Mouse (Mus musculus) MEL (cell line): ENCODE measurements around the gene Zfyve26. TPM values are rescaled to one million over a fixed set of nuclear protein-coding genes. Genes with fewer than 3 reads are reported as not detected.

Source experiments
- DNase-seq: peaks from one replicate; pipeline ENCODE4 v3.0.0; 2011; ENCODE audit warnings: low read depth, low spot score
- H3K27ac ChIP-seq: 2 replicates; pipeline ENCODE4 v1.5.1; 2012; ENCODE audit warnings: low read depth, mild to moderate bottlenecking, control low read depth, low read length, moderate library complexity; ENCODE audit not compliant: control insufficient read depth
- H3K27me3 ChIP-seq, 2 experiments: fragments of 150-350 bp in 1 of 2; sonication (generic) in 1 of 2; 2 replicates each; pipeline ENCODE4 v1.6.1; 2012; ENCODE audit warnings: low read length in 2 of 2, mild to moderate bottlenecking in 2 of 2, improper control_type of control experiment in 1 of 2, moderate library complexity in 1 of 2; ENCODE audit not compliant: insufficient read depth in 2 of 2, control insufficient read depth in 1 of 2
- H3K36me3 ChIP-seq, 2 experiments: 2 replicates each; pipeline ENCODE4 v1.6.1; 2012 to 2014; ENCODE audit warnings: low read length in 2 of 2, improper control_type of control experiment in 1 of 2, inconsistent platforms in 1 of 2, mild to moderate bottlenecking in 1 of 2; ENCODE audit not compliant: insufficient read depth in 2 of 2, control insufficient read depth in 1 of 2
- H3K4me1 ChIP-seq, 2 experiments: fragments of 150-350 bp in 1 of 2; sonication (generic) in 1 of 2; 2 replicates each; pipeline ENCODE4 v1.6.1; 2012; ENCODE audit warnings: low read length in 2 of 2, improper control_type of control experiment in 1 of 2, mild to moderate bottlenecking in 1 of 2; ENCODE audit not compliant: insufficient read depth in 2 of 2, control insufficient read depth in 1 of 2
- H3K4me3 ChIP-seq, 2 experiments: fragments of 150-350 bp in 1 of 2; sonication (generic) in 1 of 2; 2 replicates each; pipeline ENCODE4 v1.5.1; 2012; ENCODE audit warnings: low read depth in 2 of 2, low read length in 2 of 2, mild to moderate bottlenecking in 2 of 2, moderate library complexity in 2 of 2, control low read depth in 1 of 2, improper control_type of control experiment in 1 of 2; ENCODE audit not compliant: control insufficient read depth in 1 of 2, insufficient read depth in 1 of 2
- H3K79me2 ChIP-seq: 2 replicates; pipeline ENCODE4 v1.6.1; 2012; ENCODE audit warnings: mild to moderate bottlenecking, low read length, moderate library complexity; ENCODE audit not compliant: control insufficient read depth, poor library complexity, insufficient read depth
- H3K9ac ChIP-seq: 2 replicates; pipeline ENCODE4 v1.6.1; 2012; ENCODE audit warnings: low read depth, mild to moderate bottlenecking, control low read depth, low read length, moderate library complexity; ENCODE audit not compliant: control insufficient read depth, poor library complexity, severe bottlenecking
- H3K9me3 ChIP-seq: fragments of 150-350 bp; sonication (generic); replicated peaks from 2 replicates; pipeline ENCODE4 v1.6.1; 2012; ENCODE audit warnings: mild to moderate bottlenecking, low read length, improper control_type of control experiment, moderate library complexity; ENCODE audit not compliant: insufficient read depth
- CHD1 ChIP-seq: IDR thresholded peaks from 2 replicates; pipeline ENCODE4 v1.6.1; 2012; ENCODE audit warnings: low read depth, mild to moderate bottlenecking, inconsistent platforms, low read length, improper control_type of control experiment
- CTCF ChIP-seq, 3 experiments: IDR thresholded peaks in 2 of 3; conservative IDR thresholded peaks in 1 of 3; 2 replicates each; pipeline ENCODE4 v1.5.1; 2011 to 2012; ENCODE audit warnings: low read length in 3 of 3, low read depth in 2 of 3, mild to moderate bottlenecking in 2 of 3, improper control_type of control experiment in 1 of 3, inconsistent platforms in 1 of 3, mixed read lengths in 1 of 3, moderate library complexity in 1 of 3; ENCODE audit not compliant: control insufficient read depth in 1 of 3, insufficient read depth in 1 of 3, poor library complexity in 1 of 3, severe bottlenecking in 1 of 3
- ELF1 ChIP-seq: IDR thresholded peaks from 2 replicates; pipeline ENCODE4 v1.6.1; 2014; ENCODE audit warnings: low read depth, mild to moderate bottlenecking, inconsistent platforms, low read length, improper control_type of control experiment, moderate library complexity
- EP300 ChIP-seq, 2 experiments: IDR thresholded peaks; 2 replicates each; pipeline ENCODE4 v1.6.1; 2011; ENCODE audit warnings: improper control_type of control experiment in 2 of 2, low read length in 2 of 2, low read depth in 1 of 2, mild to moderate bottlenecking in 1 of 2
- ETS1 ChIP-seq: IDR thresholded peaks from 2 replicates; pipeline ENCODE4 v1.6.1; 2012; ENCODE audit warnings: low read depth, mild to moderate bottlenecking, inconsistent platforms, low read length, improper control_type of control experiment, moderate library complexity
- GABPA ChIP-seq: IDR thresholded peaks from 2 replicates; pipeline ENCODE4 v1.6.1; 2012; ENCODE audit warnings: low read depth, mild to moderate bottlenecking, inconsistent platforms, low read length, improper control_type of control experiment, moderate library complexity
- GATA1 ChIP-seq: IDR thresholded peaks from 2 replicates; pipeline ENCODE4 v1.6.1; 2011; ENCODE audit warnings: low read depth, low read length, improper control_type of control experiment
- HCFC1 ChIP-seq: IDR thresholded peaks from 2 replicates; pipeline ENCODE4 v1.6.1; 2012; ENCODE audit warnings: low read depth, mild to moderate bottlenecking, inconsistent platforms, low read length, improper control_type of control experiment, moderate library complexity
- KAT2A ChIP-seq: conservative IDR thresholded peaks from 2 replicates; pipeline ENCODE4 v1.6.1; 2012; ENCODE audit warnings: low read depth, low read length, improper control_type of control experiment, inconsistent platforms
- MAX ChIP-seq: IDR thresholded peaks from 2 replicates; pipeline ENCODE4 v1.6.1; 2011; ENCODE audit warnings: low read length, improper control_type of control experiment
- MAZ ChIP-seq: IDR thresholded peaks from 2 replicates; pipeline ENCODE4 v1.6.1; 2012; ENCODE audit warnings: low read depth, mild to moderate bottlenecking, inconsistent platforms, low read length, improper control_type of control experiment
- MYC ChIP-seq: IDR thresholded peaks from 2 replicates; pipeline ENCODE4 v1.6.1; 2011; ENCODE audit warnings: low read depth, mild to moderate bottlenecking, low read length, improper control_type of control experiment, moderate library complexity
- NELFE ChIP-seq: IDR thresholded peaks from 2 replicates; pipeline ENCODE4 v1.6.1; 2011; ENCODE audit warnings: low read depth, low read length, improper control_type of control experiment
- POLR2A ChIP-seq, 2 experiments: IDR thresholded peaks; 2 replicates each; pipeline ENCODE4 v1.6.1; 2011 to 2012; ENCODE audit warnings: low read length in 2 of 2, mild to moderate bottlenecking in 2 of 2, control low read depth in 1 of 2, improper control_type of control experiment in 1 of 2, low read depth in 1 of 2, moderate library complexity in 1 of 2; ENCODE audit not compliant: control insufficient read depth in 1 of 2, insufficient read depth in 1 of 2, poor library complexity in 1 of 2
- POLR2AphosphoS5 ChIP-seq: IDR thresholded peaks from 2 replicates; pipeline ENCODE4 v1.6.1; 2012; ENCODE audit warnings: low read depth, borderline replicate concordance, mild to moderate bottlenecking, inconsistent platforms, low read length, moderate library complexity, mixed read lengths
- RAD21 ChIP-seq: IDR thresholded peaks from 2 replicates; pipeline ENCODE4 v1.6.1; 2011; ENCODE audit warnings: mild to moderate bottlenecking, low read depth, low read length, improper control_type of control experiment
- RCOR1 ChIP-seq: IDR thresholded peaks from 2 replicates; pipeline ENCODE4 v1.6.1; 2012; ENCODE audit warnings: low read depth, mild to moderate bottlenecking, inconsistent platforms, low read length, improper control_type of control experiment
- SIN3A ChIP-seq: IDR thresholded peaks from 2 replicates; pipeline ENCODE4 v1.6.1; 2012; ENCODE audit warnings: low read length, improper control_type of control experiment, inconsistent platforms
- TAL1 ChIP-seq: IDR thresholded peaks from 2 replicates; pipeline ENCODE4 v1.6.1; 2012; ENCODE audit warnings: mild to moderate bottlenecking, inconsistent platforms, low read length, moderate library complexity, mixed read lengths
- TBP ChIP-seq: IDR thresholded peaks from 2 replicates; pipeline ENCODE4 v1.8.0; 2011; ENCODE audit warnings: low read depth, low read length, improper control_type of control experiment
- ZC3H11A ChIP-seq: IDR thresholded peaks from 2 replicates; pipeline ENCODE4 v1.6.1; 2012; ENCODE audit warnings: low read depth, mild to moderate bottlenecking, inconsistent platforms, low read length, improper control_type of control experiment
- ZMIZ1 ChIP-seq: IDR thresholded peaks from 2 replicates; pipeline ENCODE4 v1.6.1; 2012; ENCODE audit warnings: low read depth, mild to moderate bottlenecking, inconsistent platforms, low read length, improper control_type of control experiment, moderate library complexity
- polyA plus RNA-seq, 2 experiments: library from polyadenylated mRNA; stranded (reverse) in 1 of 2; unstranded in 1 of 2; fragments of >175 nt in 1 of 2; fragments of >200 nt in 1 of 2; gene quantifications; 2 replicates each; pipeline versions ENCODE4 v1.2.1 to v1.2.4; 2012; ENCODE audit warnings: low replicate concordance in 2 of 2, low read depth in 1 of 2; ENCODE audit not compliant: insufficient read length in 2 of 2, insufficient read depth in 1 of 2, missing spikeins in 1 of 2
- total RNA-seq: library from RNA; depleted of rRNA; stranded (reverse); fragments of 300-350 nt; gene quantifications from 2 replicates; pipeline ENCODE4 v1.2.3, GENCODE M21; 2012

Gene Zfyve26
- total and polyA plus RNA-seq, 3 experiments: 7.2 to 110 (median 16.2) TPM

DNA sequence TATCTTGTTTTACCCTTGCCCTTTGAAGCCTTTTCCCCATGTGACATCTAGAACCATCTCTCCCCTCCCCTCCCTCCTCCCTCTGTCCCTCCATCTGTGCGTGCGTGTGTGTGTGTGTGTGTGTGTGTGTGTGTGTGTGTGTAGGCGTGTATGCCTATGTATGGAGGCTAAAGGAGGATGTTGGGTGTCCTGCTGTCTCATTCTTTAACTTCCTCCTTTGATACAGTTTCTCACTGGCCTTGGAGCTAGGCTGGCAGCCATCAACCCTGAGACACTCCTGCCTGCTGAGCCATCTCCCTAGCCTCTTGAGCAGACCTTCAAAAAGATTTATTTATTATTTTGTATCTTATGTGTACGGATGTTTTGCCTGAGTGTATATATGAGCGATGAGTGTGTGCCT lies 24.8 kb upstream of the Zfyve26 start:
- Histone ChIP-seq H3K79me2 (no peaks in the 10 kb centered on the region), H3K36me3 (peaks cover 0 to 9% of the 10 kb centered on the region in 2 experiments; a peak in 2 of 4 replicates), H3K9ac (peak overlapping the region; percentile 29; the same call in 1 of the 2 replicates), H3K9me3 (no peaks in the 10 kb centered on the region), H3K27ac (peak overlapping the region; percentile 50), H3K4me3 (no peak overlapping the region), H3K4me1 (peaks cover 2 to 6% of the 10 kb centered on the region in 2 experiments), H3K27me3 (no peaks in the 10 kb centered on the region)
- TF ChIP-seq POLR2A (IDR thresholded peaks at IDR 0.05; ENCODE audit: control insufficient read depth in 1 of 2, insufficient read depth in 1 of 2, low read depth in 1 of 2, low read length in 2 of 2, poor library complexity in 1 of 2) (peak in 1 of 2 experiments; percentile 43; a peak in 1 of 4 replicates), ETS1 (peak; percentile 44; the same call in 1 of the 2 replicates), MAX (no peak), HCFC1 (no peak), MYC (0 out of 2 replicates have a peak, but pooled peaks have one; percentile 29), ZC3H11A (no peak), TBP (peak; percentile 62), MAZ (peak; percentile 47; the same call in 1 of the 2 replicates), NELFE (no peak), EP300 (IDR thresholded peaks at IDR 0.05; ENCODE audit: low read depth in 1 of 2, low read length in 2 of 2) (peak; percentile 45 to 59), RAD21 (no peak)
- DNase-seq: peak; percentile 86

DNA sequence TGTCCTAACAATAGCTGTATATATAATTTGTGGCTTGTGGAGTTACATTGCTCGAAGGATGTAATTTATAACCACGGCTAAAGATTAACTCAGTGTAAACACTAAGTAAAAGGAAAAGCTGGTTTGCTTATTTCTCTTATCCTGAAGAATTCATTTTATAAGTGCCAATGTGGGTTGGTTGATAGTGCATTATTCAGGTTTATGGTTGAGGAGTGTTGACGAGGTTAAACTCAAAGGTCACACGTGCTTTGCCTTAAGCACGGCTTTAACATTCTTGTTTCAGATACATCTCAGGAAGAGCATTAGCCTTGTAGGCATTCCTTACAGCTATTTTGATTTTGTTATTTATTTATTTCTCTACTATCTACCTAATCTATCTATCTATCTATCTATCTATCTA lies 21.2 kb upstream of the Zfyve26 start:
- Histone ChIP-seq H3K4me1 (peaks cover 2 to 6% of the 10 kb centered on the region in 2 experiments), H3K27ac (no peak overlapping the region), H3K4me3 (no peak overlapping the region)
- no peak for DNase-seq
- TF ChIP-seq POLR2A (IDR thresholded peaks at IDR 0.05; ENCODE audit: control insufficient read depth in 1 of 2, insufficient read depth in 1 of 2, low read depth in 1 of 2, low read length in 2 of 2, poor library complexity in 1 of 2): no peak
- no peak for TF ChIP-seq ZC3H11A
- TF ChIP-seq CHD1: no peak
- TF ChIP-seq GABPA: no peak
- no peak for TF ChIP-seq POLR2AphosphoS5
- no peak for TF ChIP-seq SIN3A
- TF ChIP-seq KAT2A: no peak
- no peak for TF ChIP-seq NELFE
- TF ChIP-seq MAX: no peak
- no peak for TF ChIP-seq ELF1
- no peak for TF ChIP-seq CTCF (IDR thresholded peaks at IDR 0.05 in 2 of 3, conservative IDR thresholded peaks at IDR 0.05 in 1 of 3; ENCODE audit: control insufficient read depth in 1 of 3, insufficient read depth in 1 of 3, low read depth in 2 of 3, low read length in 3 of 3, poor library complexity in 1 of 3, severe bottlenecking in 1 of 3)
- no peak for TF ChIP-seq RCOR1
- no peak for TF ChIP-seq ZMIZ1
- TF ChIP-seq GATA1: no peak
- no peak for TF ChIP-seq TAL1
- TF ChIP-seq HCFC1: no peak
- TF ChIP-seq, all 39 proteins: peak for 0
- Histone ChIP-seq H3K9me3 (no peaks in the 10 kb centered on the region), H3K27me3 (no peaks in the 10 kb centered on the region), H3K9ac (no peak overlapping the region), H3K79me2 (no peaks in the 10 kb centered on the region), H3K36me3 (peaks cover 0 to 9% of the 10 kb centered on the region in 2 experiments; a peak in 3 of 4 replicates)
